Mouse (Mus musculus): ENCODE measurements around the gene Snx29. TPM values are rescaled to one million over a fixed set of nuclear protein-coding genes. Genes with fewer than 3 reads are reported as not detected.
"Not testable (repeated sequence)": the region's sequence is repeated elsewhere in the genome, so short reads cannot be mapped to it uniquely, and the experiment has no call there.

The Snx29 gene
- total RNA-seq (2015; ENCODE audit: low replicate concordance) (8.4 and 16.2 TPM in 2 replicates), total RNA-seq (2017; ENCODE audit: low replicate concordance) (7.3 and 13.6 TPM in 2 replicates)

DNA sequence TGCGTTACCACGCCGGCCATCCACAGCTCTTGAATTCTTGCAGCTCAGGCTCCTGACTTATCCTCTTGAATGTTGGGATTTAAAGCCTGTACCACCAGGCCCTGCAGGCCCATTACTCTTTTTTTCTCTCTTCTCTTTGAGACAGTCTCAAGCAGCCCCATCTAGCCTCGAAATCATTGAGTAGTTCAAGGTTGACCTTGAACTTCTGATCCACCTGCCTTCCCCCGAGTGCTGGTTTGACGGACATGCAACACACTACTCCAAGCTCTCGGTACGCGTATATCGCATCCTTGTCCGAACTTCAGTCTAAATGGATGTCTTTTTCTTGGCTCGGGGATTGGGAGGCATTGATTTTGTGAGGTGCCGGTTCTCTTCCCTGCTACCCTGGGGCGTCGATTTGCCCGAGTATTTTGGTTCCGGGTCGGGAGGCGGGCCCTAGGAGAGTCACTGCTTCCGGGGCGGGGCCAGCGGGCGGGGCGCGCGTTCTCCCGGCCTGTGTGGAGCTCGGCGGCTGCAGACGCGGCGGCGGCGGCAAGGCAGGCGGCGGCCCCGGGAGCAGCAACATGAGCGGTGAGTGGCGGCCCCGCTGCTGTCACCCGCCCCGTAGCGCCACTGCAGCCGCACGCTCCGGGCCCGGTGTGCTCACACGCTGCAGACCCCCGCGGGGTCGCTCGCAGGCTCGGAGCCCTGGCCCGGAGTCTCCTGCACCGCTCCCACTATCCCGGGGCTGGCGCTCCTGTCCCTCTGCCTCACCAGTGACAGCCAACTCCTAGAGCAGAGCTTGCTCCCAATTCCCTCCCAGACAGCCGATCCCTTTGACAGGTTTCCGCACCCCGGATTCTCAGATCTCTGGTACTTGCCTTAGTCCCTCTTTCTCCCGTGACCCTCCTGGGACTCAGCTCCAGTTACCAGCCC is at the start of gene Snx29:
TSS of gene Snx29 (plus strand) at position 500 of the 915 bp plus-strand sequence.
- peak; percentile 97 for ATAC-seq (replicated peaks; ENCODE audit: low FRiP score, poor library complexity, severe bottlenecking)

DNA sequence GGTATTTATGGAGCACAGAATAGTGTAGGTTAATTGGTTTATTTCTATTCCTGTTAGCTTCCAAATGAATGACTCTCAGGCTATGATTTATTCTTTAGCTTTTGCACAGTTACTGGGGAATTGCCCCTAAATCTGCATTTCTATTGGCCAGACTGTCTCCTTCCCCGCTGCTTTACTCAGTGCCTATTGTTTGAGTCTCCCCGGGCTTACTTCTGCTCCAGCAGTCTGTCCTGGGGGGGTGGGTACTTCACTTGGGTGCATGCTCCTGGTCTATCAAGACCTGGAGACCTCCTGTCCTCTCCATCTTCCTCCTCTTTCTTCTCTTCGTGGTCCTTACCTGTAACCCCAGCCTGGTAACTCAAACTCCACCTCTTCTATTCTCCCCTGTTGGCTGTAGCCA is 45.8 kb upstream of the Snx29 start:
- ATAC-seq (replicated peaks; ENCODE audit: low FRiP score, poor library complexity, severe bottlenecking), result no peak

GRCm38 (mm10) chr16:11278778-11279177 is 43.9 kb upstream of the Snx29 start:
- no peak for ATAC-seq (replicated peaks; ENCODE audit: low FRiP score, poor library complexity, severe bottlenecking)

DNA sequence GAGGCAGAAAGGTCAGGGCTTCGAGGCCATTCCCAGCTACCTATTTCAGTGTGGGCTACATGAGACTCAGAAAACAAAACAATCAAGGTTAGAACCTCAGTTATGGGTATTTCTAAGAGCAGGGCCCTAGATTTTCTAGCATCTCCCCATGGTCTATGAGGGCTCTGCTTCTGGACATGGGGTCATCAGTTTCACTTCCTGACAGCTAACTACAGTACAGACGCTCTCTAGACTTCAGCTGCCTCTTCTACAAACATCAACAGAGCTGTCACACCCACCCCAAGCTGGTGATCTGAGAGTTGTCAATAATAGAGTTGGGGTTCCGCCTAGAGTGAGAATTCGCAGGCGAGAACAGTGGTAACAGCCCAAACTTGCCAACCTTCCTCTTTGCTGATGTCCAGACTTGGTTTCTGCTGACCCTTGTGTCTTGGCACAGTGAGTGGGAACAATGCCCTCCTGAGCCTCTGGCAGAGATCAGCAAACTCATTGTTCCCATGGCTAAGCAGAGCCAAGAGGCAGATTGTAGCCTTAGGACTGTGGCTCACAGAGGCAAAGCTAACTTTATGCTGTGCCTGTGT is 40.0 kb upstream of the Snx29 start:
- no peak for ATAC-seq (replicated peaks; ENCODE audit: low FRiP score, poor library complexity, severe bottlenecking)

GRCm38 (mm10) chr16:11284881-11285280 is 37.8 kb upstream of the Snx29 start:
- ATAC-seq (replicated peaks; ENCODE audit: low FRiP score, poor library complexity, severe bottlenecking), result no peak

DNA sequence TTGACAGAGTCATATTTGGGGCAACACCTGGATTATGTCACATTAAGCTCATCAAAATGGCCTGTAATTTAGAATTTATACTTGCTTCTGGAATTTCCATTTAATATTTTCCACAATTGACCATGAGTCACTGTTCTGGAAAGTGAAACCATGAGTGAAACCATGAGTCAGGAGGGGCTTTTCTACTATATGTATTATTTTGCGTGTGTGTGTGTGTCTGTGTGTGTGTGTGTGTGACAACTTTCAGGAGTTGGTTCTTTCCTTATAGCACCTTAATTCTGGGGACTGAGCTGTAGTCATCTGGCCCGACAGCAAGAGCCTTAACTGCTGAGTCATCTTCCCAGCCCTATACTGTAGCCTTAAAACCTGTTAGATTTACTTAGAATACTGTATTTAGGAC is 36.8 kb upstream of the Snx29 start:
- no peak for ATAC-seq (replicated peaks; ENCODE audit: low FRiP score, poor library complexity, severe bottlenecking)

DNA sequence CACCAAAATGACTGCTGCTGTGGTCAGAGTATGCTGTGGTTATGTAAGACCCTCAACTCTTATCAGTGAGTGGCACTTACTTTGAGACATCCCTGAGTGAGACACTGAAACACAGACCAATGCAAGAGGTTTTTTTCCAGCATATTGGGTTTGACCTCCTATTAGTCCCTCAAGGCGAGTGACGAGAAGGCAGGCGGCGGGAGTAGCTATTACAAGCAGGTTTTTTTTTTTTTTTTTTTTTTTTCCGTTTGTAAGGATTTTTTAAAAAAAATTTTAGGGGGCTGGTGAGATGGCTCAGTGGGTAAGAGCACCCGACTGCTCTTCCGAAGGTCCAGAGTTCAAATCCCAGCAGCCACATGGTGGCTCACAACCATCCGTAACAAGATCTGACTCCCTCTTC is 33.8 kb upstream of the Snx29 start:
- ATAC-seq (replicated peaks; ENCODE audit: low FRiP score, poor library complexity, severe bottlenecking), result not testable (repeated sequence)

GRCm38 (mm10) chr16:11295583-11295982 is 27.1 kb upstream of the Snx29 start:
- ATAC-seq (replicated peaks; ENCODE audit: low FRiP score, poor library complexity, severe bottlenecking), result not testable (repeated sequence)

- ATAC-seq (replicated peaks; ENCODE audit: low FRiP score, poor library complexity, severe bottlenecking), result not testable (repeated sequence)
Observed at GRCm38 (mm10) chr16:11297700-11298099, 25.0 kb upstream of the Snx29 start.

GRCm38 (mm10) chr16:11303741-11304140 is 19.0 kb upstream of the Snx29 start:
- no peak for ATAC-seq (replicated peaks; ENCODE audit: low FRiP score, poor library complexity, severe bottlenecking)

- no peak for ATAC-seq (replicated peaks; ENCODE audit: low FRiP score, poor library complexity, severe bottlenecking)
Observed at GRCm38 (mm10) chr16:11305531-11305930, 17.2 kb upstream of the Snx29 start.

DNA sequence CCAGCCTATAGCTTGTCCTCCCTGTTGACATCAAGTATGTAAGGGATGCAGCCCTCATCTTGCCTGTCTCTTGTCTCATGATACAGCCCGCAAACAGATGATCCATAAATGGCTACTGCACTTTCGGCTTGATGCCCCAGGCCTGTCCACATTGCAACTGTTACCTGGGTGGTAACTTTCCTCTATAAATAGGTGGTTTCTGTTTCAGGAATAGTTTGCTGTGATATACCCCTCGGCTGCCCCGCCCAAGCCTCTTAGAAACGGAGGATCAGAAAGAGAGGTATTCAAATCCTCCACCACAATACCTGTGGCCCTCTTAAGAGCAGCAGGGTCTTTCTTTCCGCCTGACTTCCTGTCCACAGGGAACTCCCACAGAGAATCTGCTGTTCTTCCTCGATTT is 9.2 kb upstream of the Snx29 start, which contains the start of gene Tnfrsf17:
TSS of gene Tnfrsf17 (plus strand) at position 301 of the 400 bp plus-strand sequence.
- ATAC-seq (replicated peaks; ENCODE audit: low FRiP score, poor library complexity, severe bottlenecking), result no peak

- ATAC-seq (replicated peaks; ENCODE audit: low FRiP score, poor library complexity, severe bottlenecking), result no peak
Observed at GRCm38 (mm10) chr16:11315786-11316320, 6.9 kb upstream of the Snx29 start.

- ATAC-seq (replicated peaks; ENCODE audit: low FRiP score, poor library complexity, severe bottlenecking), result no peak
Observed at GRCm38 (mm10) chr16:11316748-11317147, 6.0 kb upstream of the Snx29 start.

GRCm38 (mm10) chr16:11317324-11317723 is 5.4 kb upstream of the Snx29 start:
- ATAC-seq (replicated peaks; ENCODE audit: low FRiP score, poor library complexity, severe bottlenecking), result no peak

- ATAC-seq (replicated peaks; ENCODE audit: low FRiP score, poor library complexity, severe bottlenecking), result peak; percentile 52
Observed at GRCm38 (mm10) chr16:11323324-11324051, 780 bp downstream of the Snx29 start.

GRCm38 (mm10) chr16:11330081-11330800 is 7.5 kb downstream of the Snx29 start:
- ATAC-seq (replicated peaks; ENCODE audit: low FRiP score, poor library complexity, severe bottlenecking), result no peak

DNA sequence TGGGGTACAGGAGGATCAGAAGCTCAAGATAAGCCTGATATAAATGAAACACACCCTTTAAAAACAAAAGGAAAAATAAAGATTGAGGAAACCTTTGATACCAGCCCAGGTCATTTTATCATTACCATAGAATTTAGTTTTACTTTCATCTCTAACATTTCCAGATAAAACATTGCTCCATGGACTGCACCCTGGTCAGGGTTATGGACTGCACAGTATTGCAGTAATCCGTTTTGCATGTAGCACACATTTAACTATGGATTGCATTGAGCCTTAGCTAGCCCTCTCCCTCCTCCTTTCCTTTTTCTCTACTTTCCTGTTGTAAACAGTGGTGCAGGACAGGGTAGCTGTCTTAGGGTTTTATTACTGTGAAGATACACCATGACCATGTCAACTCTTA is 8.3 kb downstream of the Snx29 start:
- ATAC-seq (replicated peaks; ENCODE audit: low FRiP score, poor library complexity, severe bottlenecking), result no peak

DNA sequence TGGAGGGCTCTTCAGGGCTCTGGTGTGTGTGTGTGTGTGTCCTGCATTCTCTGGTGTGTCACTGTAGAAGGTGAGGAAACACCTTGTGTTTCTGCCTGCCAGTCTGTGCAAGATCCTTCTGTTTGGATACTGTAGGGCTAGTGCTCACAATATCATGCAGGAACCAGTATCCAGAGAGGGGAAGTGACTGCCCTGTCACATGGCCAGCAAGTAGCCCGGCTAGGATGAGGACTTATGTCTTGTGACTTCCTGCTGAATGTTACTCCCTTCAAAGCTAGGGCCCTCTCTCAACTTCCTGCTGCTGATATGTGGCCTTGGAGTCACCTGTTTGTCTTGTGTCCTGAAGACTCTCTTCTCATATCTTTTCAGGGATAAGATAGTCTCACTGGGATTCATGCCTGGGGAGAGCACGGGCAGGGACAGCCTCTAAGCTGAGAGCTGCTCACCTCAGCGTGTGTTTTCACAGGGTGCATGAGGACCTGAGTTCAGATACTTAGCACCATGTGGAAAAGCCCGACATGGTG is 20.6 kb downstream of the Snx29 start:
- ATAC-seq (replicated peaks; ENCODE audit: low FRiP score, poor library complexity, severe bottlenecking), result no peak

Data from erythroid progenitor cell, adult 5-6 weeks (primary cell).